Mouse (Mus musculus) neural tube, embryonic 15.5 days (tissue): ENCODE results near the gene Tbc1d10c. TPM values are rescaled to one million over a fixed set of nuclear protein-coding genes. Genes with fewer than 3 reads are reported as not detected.

Source experiments
- ATAC-seq: fragments of 200-750 bp; cut with Nextera tagmentation; 2 replicates; pipeline ENCODE4 v1.8.0; 2017; ENCODE audit warnings: mild to moderate bottlenecking, moderate TSS enrichment, moderate library complexity; ENCODE audit not compliant: low FRiP score
- H3K27ac ChIP-seq: fragments of 300-500 bp; sonication (generic); replicated peaks from 2 replicates; pipeline ENCODE4 v1.5.1; 2015; ENCODE audit warnings: mild to moderate bottlenecking, inconsistent platforms
- H3K27me3 ChIP-seq: fragments of 300-500 bp; sonication (generic); replicated peaks from 2 replicates; pipeline ENCODE4 v1.6.1; 2015; ENCODE audit warnings: inconsistent platforms
- H3K36me3 ChIP-seq: fragments of 300-500 bp; sonication (generic); 2 replicates; pipeline ENCODE4 v1.6.1; 2015; ENCODE audit warnings: inconsistent platforms
- H3K4me1 ChIP-seq: fragments of 300-500 bp; sonication (generic); 2 replicates; pipeline ENCODE4 v1.6.1; 2015; ENCODE audit warnings: inconsistent platforms
- H3K4me2 ChIP-seq: fragments of 300-500 bp; sonication (generic); 2 replicates; pipeline ENCODE4 v1.6.1; 2015; ENCODE audit warnings: inconsistent platforms, mild to moderate bottlenecking, moderate library complexity
- H3K4me3 ChIP-seq: fragments of 300-500 bp; sonication (generic); replicated peaks from 2 replicates; pipeline ENCODE4 v1.5.1; 2015; ENCODE audit warnings: mild to moderate bottlenecking, inconsistent platforms
- H3K9ac ChIP-seq: fragments of 300-500 bp; sonication (generic); replicated peaks from 2 replicates; pipeline ENCODE4 v1.6.1; 2015; ENCODE audit warnings: mild to moderate bottlenecking, inconsistent platforms
- H3K9me3 ChIP-seq: fragments of 300-500 bp; sonication (generic); replicated peaks from 2 replicates; pipeline ENCODE4 v1.6.1; 2016; ENCODE audit warnings: inconsistent platforms
- WGBS: fragments of 180-500 bp; shearing (Covaris S2); methylation state at CpG from one replicate; pipeline ENCODE4 v1.1.7; 2015; ENCODE audit warnings: mixed read lengths; 5-methylcytosine and 5-hydroxymethylcytosine counted together
- polyA plus RNA-seq: library from polyadenylated mRNA; unstranded; fragments of >200 nt; fragmentation: Nextera tagmentation; extraction: Ambion mirVana; gene quantifications from 2 replicates; pipeline ENCODE4 v1.2.1, GENCODE M21; 2015

Gene Tbc1d10c
- polyA plus RNA-seq, 1 experiment from 2014 or later = 0.74 TPM

- H3K36me3 ChIP-seq = peaks cover 20% of the 10 kb centered on the region
- H3K27me3 ChIP-seq = peaks cover 16% of the 10 kb centered on the region; the same call in 1 of the 2 replicates
- under 1% methylated on average over 34 of the region's 34 CpGs for WGBS
- peak within 1 kb of the TSS; percentile 73 for H3K27ac ChIP-seq
- no peaks in the 10 kb centered on the region for H3K9me3 ChIP-seq
- H3K4me3 ChIP-seq = peak within 1 kb of the TSS; percentile 51
- H3K4me1 ChIP-seq = peaks cover 34% of the 10 kb centered on the region
- peak; percentile 88 for ATAC-seq
- H3K4me2 ChIP-seq = peak within 1 kb of the TSS; percentile 97
- peak within 1 kb of the TSS; percentile 80 for H3K9ac ChIP-seq
Measured at GRCm38 (mm10) chr19:4201291-4201909, 10.3 kb upstream of the Tbc1d10c start, which contains the start of gene Rad9a. Rad9a (minus strand) TSS chr19:4201662.

GRCm38 (mm10) chr19:4197180-4197579 is 6.1 kb upstream of the Tbc1d10c start:
- Histone ChIP-seq H3K36me3 (peaks cover 51% of the 10 kb centered on the region), H3K9ac (no peak overlapping the region), H3K4me3 (no peak overlapping the region), H3K27ac (no peak overlapping the region), H3K4me2 (no peak overlapping the region), H3K4me1 (peaks cover 65% of the 10 kb centered on the region), H3K27me3 (no peaks in the 10 kb centered on the region), H3K9me3 (no peaks in the 10 kb centered on the region)
- WGBS = 69% methylated on average over 3 of the region's 3 CpGs
- ATAC-seq = no peak

- WGBS = 30% methylated on average over 5 of the region's 5 CpGs
Measured at GRCm38 (mm10) chr19:4196548-4196947, 5.5 kb upstream of the Tbc1d10c start.

GRCm38 (mm10) chr19:4196048-4196447 is 5.0 kb upstream of the Tbc1d10c start:
- Histone ChIP-seq H3K36me3 (peaks cover 51% of the 10 kb centered on the region), H3K4me3 (no peak overlapping the region), H3K27ac (no peak overlapping the region), H3K4me1 (peaks cover 64% of the 10 kb centered on the region), H3K9ac (no peak overlapping the region), H3K27me3 (no peaks in the 10 kb centered on the region), H3K4me2 (no peak overlapping the region), H3K9me3 (no peaks in the 10 kb centered on the region)
- WGBS = 63% methylated on average over 2 of the region's 2 CpGs
- no peak for ATAC-seq

More at GRCm38 (mm10) chr19:4196548-4196947, 5.5 kb upstream of the Tbc1d10c start:
- H3K9me3 ChIP-seq = no peaks in the 10 kb centered on the region
- no peak overlapping the region for H3K27ac ChIP-seq
- H3K9ac ChIP-seq = no peak overlapping the region
- no peak overlapping the region for H3K4me2 ChIP-seq
- no peak overlapping the region for H3K4me3 ChIP-seq
- peaks cover 51% of the 10 kb centered on the region for H3K36me3 ChIP-seq
- H3K27me3 ChIP-seq = no peaks in the 10 kb centered on the region
- ATAC-seq = no peak
- H3K4me1 ChIP-seq = peaks cover 63% of the 10 kb centered on the region

GRCm38 (mm10) chr19:4194776-4195650 is 3.9 kb upstream of the Tbc1d10c start:
- Histone ChIP-seq H3K4me2 (no peak overlapping the region), H3K27me3 (no peaks in the 10 kb centered on the region), H3K9ac (no peak overlapping the region), H3K4me1 (peaks cover 57% of the 10 kb centered on the region), H3K4me3 (no peak overlapping the region), H3K9me3 (no peaks in the 10 kb centered on the region), H3K27ac (0 out of 2 replicates have a peak overlapping the region, but pooled peaks have one; percentile 13), H3K36me3 (peaks cover 51% of the 10 kb centered on the region)
- 79% methylated on average over 12 of the region's 12 CpGs for whole genome bisulfite sequencing
- ATAC-seq = no peak

- Histone ChIP-seq H3K36me3 (peaks cover 48% of the 10 kb centered on the region), H3K9ac (no peak overlapping the region), H3K9me3 (no peaks in the 10 kb centered on the region), H3K27me3 (no peaks in the 10 kb centered on the region), H3K4me3 (no peak overlapping the region), H3K4me2 (peak overlapping the region; percentile 93; the same call in 1 of the 2 replicates), H3K27ac (0 out of 2 replicates have a peak overlapping the region, but pooled peaks have one; percentile 13), H3K4me1 (peaks cover 51% of the 10 kb centered on the region)
- ATAC-seq = no peak
- 89% methylated on average over 8 of the region's 8 CpGs for WGBS
Measured at GRCm38 (mm10) chr19:4194021-4194724, 3.1 kb upstream of the Tbc1d10c start.

- ATAC-seq = no peak
- Histone ChIP-seq H3K4me3 (peak overlapping the region; percentile 97), H3K4me1 (peaks cover 50% of the 10 kb centered on the region), H3K36me3 (peaks cover 42% of the 10 kb centered on the region), H3K27ac (peak overlapping the region; percentile 94), H3K9me3 (no peaks in the 10 kb centered on the region), H3K9ac (peak overlapping the region; percentile 99), H3K27me3 (no peaks in the 10 kb centered on the region), H3K4me2 (peak overlapping the region; percentile 93)
- 58% methylated on average over 6 of the region's 6 CpGs for WGBS
Measured at GRCm38 (mm10) chr19:4193129-4193528, 2.0 kb upstream of the Tbc1d10c start.

- Histone ChIP-seq H3K9ac (peak overlapping the region; percentile 99), H3K4me3 (peak overlapping the region; percentile 97), H3K36me3 (peaks cover 41% of the 10 kb centered on the region), H3K9me3 (no peaks in the 10 kb centered on the region), H3K27ac (peak overlapping the region; percentile 94), H3K4me2 (peak overlapping the region; percentile 93), H3K4me1 (peaks cover 50% of the 10 kb centered on the region), H3K27me3 (no peaks in the 10 kb centered on the region)
- ATAC-seq = peak; percentile 62
- under 1% methylated on average over 44 of the region's 52 CpGs for WGBS
Measured at GRCm38 (mm10) chr19:4192251-4192985, 1.3 kb upstream of the Tbc1d10c start.

- peak within 1 kb of the TSS; percentile 99 for H3K9ac ChIP-seq
- H3K4me2 ChIP-seq = peak within 1 kb of the TSS; percentile 93
- H3K4me1 ChIP-seq = peaks cover 48% of the 10 kb centered on the region
- peak; percentile 92 for ATAC-seq
- 4% methylated on average over 45 of the region's 47 CpGs for WGBS
- H3K36me3 ChIP-seq = peaks cover 34% of the 10 kb centered on the region
- H3K27ac ChIP-seq = peak within 1 kb of the TSS; percentile 94
- H3K4me3 ChIP-seq = peak within 1 kb of the TSS; percentile 97
- no peaks in the 10 kb centered on the region for H3K9me3 ChIP-seq
- no peaks in the 10 kb centered on the region for H3K27me3 ChIP-seq
Measured at GRCm38 (mm10) chr19:4191528-4192250, 605 bp upstream of the Tbc1d10c start, which contains the start of gene Ppp1ca. Ppp1ca (plus strand) TSS chr19:4192065.

GRCm38 (mm10) chr19:4189051-4189620 is 1.9 kb downstream of the Tbc1d10c start:
- Histone ChIP-seq H3K27ac (no peak overlapping the region), H3K9me3 (no peaks in the 10 kb centered on the region), H3K4me3 (no peak overlapping the region), H3K4me1 (peaks cover 32% of the 10 kb centered on the region), H3K9ac (no peak overlapping the region; the same call in 1 of the 2 replicates), H3K36me3 (peaks cover 9% of the 10 kb centered on the region), H3K27me3 (no peaks in the 10 kb centered on the region), H3K4me2 (no peak overlapping the region)
- WGBS = 83% methylated on average over 12 of the region's 12 CpGs
- ATAC-seq = no peak
